Mouse (Mus musculus) layer of hippocampus, postnatal 10 days (tissue): ENCODE data around the gene Myo7a. TPM values are rescaled to one million over a fixed set of nuclear protein-coding genes. Genes with fewer than 3 reads are reported as not detected.
A peak's percentile ranks its signal among the peaks of the same experiment; 100 is the strongest.

Experiments
- DNase-seq, 2 experiments: peaks; one replicate each; pipeline ENCODE4 v3.0.0; 2021; ENCODE audit warnings: low spot score in 2 of 2
- long read RNA-seq: library from polyadenylated mRNA; stranded (forward); transcript quantifications from one replicate; pipeline ENCODE4 v2.0.0, GENCODE M21; 2023
- total RNA-seq, 2 experiments: library from RNA; stranded (reverse); gene quantifications; 2 replicates each; pipeline ENCODE4 v1.2.3; 2021

Myo7a gene
- total RNA-seq, result 10 to 100 TPM; 15.1 to 17.0 TPM
- long read RNA-seq, partial matches to known transcripts, result 3 of 5 reads
- long read RNA-seq, other reads (novel, unspliced or antisense), result 2 of 5 reads

DNA sequence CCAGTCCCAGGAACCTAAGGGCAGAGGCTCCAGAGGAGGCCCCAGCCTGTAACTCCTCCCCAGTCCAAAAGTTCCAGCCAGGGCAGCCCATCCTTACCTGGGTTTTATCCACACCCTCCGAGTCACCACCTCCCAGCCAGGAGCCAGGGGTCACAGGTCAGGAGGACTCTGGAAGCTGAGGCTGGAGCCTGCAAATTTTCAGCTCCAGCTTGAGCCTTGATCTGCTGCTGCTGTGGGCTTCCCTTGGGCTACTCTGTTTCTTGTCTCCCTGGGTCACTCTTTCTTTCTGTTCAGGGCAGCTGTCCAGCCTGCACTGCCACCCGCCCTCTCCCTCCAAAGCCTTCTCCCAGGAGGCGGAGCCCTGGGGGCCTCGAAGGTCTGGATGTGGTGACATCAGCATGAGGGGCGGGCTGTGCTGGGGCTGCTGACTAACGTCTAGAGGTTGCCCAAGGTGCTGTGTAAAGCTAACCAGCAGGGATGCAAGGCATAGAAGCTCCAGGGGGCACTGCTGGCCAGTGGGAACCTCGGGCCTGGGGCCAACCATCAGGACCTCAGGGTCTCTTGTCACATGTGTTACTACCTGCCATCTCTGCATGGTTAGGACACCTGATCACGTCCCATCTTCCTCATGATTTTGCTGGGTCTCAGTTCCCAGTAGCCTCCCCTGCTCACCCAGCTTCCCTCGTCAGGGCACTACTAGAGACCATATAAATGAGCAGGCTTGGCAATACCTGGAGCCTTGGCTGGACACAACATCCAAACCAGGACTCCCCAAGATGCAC lies at the start of gene Myo7a:
Gene Myo7a, minus strand, starts transcription at position 346 of the 782 bp plus-strand sequence.
- no peak for DNase-seq

DNA sequence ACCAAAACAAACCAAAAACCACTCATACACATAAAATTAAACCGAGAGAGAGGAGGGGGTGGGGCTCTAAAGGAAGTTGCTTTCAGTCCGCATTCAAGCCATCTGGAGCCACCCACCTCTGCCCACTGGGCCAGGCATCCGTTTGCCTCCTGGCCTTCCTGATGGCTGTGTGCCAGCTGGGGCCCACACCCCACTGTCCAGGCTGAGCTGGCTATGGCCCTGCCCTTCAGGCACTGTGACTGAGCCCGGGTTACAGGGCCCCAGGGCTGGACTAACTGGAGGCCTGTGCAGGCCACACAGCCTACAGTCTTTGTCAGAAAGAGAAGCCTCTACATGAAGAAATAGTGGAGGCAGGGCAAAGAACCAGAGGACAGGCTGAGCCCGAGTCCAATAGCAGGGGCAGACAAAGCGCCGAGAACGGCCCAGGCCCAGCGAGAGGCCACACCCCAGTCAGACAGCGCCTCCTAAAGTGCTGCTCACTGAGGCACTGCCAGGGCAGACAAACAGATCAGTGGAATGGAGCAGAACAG lies 45.7 kb upstream of the Myo7a start:
- no peak for DNase-seq

DNA sequence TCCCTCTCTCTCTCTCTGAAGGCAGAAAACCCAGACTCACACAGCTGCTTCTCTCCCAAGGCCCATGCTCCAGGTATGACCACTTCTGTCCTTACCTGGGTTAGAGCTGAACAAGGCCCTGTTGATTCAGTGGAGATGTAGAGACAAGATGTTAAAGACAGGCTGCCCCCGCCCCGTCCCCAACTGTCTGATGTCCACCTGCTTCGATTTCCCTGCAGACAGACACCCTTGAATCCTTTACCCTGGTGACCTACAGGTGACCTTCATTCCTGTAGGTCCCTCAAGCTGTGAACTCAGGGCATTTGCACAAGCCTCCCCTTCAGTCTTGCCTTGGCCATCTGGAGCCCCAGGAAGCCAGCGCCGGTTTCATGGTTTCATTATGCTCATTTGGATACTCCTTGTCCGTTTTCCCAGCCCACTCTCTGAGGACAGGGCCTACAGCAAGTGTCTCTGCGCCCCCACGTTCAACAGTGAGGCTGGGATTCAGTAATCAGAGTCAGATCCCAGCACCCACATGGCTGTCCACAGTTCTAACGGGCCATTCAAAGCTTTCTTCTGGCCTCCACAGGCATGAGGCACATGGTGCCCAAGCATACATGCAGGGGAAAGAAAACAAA lies 45.2 kb upstream of the Myo7a start:
- no peak for DNase-seq

DNA sequence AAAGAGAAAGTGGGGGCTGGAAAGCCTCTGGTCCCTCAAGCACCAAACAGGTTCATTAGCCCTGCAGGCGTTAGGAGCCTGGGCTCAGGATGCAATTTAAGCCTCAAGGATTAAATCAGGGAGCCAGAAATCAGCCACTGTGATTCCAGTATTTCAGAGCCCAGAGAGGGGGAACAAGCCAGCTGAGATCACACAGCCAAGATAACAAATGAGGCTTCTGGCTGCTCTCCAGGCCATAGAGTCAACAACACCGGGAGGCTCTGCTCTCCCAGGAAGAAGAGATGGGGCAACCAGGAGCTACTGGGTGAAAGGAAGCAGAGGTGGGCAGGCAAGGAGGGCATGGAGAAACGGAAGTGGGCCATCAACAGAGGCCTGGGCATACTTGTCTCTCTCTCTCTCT lies 44.4 kb upstream of the Myo7a start:
- no peak for DNase-seq

DNA sequence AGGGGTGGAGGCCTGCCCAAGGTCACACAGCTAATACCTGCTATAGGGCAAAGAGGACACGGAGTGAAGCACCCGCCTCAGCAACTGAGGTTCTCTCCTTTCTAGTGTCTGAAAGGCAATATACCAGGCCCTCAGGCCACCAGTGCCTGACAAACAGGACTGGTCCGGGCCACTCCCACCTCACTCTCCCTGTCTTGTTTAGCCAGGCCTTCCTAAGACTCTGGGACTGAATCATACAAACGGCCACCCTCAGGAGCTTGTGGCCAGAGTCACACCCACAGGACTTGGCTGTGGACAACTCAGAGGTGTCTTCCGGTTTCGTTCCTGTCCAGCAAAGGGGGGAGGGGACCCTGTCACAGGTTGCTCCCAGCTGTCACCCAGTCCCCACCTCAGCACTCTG lies 42.9 kb upstream of the Myo7a start:
- DNase-seq, result no peak

DNA sequence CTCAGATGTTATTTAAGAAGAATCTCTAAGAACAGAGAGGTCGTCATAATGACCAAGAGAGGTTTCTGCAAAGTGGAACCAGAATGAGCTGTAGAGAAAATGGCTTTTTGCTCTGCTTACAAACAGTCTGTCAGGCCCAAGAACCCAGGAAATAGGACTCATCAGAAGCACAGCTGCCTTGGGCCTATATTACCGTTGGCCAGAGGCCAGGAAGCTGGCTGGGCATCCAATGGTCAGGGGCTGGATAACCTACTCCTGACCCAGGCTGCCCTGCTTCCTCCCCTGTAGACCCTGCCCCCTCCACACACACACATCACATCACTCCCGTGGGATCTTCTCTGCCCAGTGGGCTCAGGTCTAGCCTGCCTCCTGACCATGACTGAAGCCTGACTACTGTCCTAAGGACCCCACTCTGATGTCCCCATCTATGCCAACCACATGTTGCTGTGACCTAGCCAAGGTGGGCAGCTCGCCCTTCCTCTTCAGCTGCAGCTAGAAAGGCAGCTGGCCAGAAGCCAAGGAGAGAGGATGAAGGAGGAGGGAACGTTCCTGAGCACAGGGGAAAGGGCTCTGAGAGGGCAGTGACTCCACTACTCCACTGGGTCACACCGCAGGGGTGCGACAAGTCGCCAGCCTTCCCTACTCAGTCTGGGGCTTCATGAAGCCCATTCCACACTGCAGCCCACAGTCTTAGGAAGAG lies 40.9 kb upstream of the Myo7a start:
- DNase-seq, result no peak

DNA sequence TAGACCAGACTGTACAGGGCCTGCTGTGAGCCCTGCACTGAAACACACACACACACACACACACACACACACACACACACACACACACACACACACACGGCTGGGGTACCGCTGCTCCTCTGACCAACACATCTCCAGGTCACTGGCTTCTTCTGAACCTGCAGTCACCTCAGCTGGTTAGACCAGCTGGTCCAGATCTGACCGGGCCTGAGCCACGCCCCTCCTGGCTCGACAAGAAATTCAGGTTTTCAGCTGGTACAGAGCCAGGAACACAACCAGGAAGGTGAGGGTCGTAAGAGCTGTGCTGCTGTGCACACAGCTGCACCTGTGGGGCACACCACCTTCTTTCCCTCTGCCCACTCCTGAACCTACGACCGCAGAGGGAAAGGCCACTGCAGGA lies 39.2 kb upstream of the Myo7a start:
- no peak for DNase-seq

DNA sequence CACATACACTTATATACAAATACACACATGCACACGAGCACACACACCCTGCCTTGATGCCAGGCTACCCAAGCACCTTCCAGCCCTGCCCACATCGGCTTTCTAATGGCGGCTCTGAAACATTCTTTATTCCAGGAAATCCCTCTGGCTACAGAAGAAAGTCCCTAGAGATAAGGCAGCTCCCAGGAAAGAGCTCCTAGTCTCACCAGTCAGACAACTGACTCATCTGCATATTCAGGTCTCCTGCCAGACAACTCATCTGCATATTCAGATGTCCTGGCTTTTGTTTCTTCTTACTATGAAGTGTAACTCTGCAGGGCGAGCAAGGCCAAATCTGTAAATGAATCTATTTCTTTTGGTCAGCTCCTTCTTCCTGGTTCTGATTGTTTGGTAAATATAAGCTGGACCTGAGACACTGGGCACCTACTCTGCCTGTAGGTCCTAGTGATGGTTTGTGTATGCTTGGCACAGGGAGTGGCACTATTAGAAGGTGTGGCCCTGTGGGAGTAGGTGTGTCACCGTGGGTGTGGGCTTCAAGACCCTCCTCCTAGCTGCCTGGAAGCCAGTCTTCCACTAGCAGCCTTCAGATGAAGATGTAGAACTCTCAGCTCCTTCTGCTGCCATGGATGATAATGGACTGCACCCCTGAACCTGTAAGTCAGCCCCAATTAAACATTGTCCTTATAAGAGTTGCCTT lies 38.5 kb upstream of the Myo7a start:
- no peak for DNase-seq

DNA sequence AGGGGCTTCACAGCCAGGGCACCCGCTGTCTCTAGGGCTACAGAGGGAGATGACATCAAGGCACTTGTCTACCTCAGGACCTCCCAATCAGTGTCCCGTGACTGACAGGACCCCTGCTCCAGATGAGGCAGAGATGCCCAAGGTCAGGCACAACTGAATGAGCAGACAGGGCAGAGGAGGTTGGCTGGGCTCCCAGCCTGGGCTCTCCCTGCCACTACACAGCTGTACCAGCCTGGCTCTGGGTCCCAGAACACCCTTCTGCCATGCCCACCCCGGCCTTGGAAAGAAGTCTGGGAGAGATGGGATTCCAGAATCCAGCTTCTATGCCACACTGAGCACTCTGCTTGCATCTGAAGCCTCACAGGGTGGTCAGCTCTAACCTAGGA lies 36.9 kb upstream of the Myo7a start:
- DNase-seq, result no peak

DNA sequence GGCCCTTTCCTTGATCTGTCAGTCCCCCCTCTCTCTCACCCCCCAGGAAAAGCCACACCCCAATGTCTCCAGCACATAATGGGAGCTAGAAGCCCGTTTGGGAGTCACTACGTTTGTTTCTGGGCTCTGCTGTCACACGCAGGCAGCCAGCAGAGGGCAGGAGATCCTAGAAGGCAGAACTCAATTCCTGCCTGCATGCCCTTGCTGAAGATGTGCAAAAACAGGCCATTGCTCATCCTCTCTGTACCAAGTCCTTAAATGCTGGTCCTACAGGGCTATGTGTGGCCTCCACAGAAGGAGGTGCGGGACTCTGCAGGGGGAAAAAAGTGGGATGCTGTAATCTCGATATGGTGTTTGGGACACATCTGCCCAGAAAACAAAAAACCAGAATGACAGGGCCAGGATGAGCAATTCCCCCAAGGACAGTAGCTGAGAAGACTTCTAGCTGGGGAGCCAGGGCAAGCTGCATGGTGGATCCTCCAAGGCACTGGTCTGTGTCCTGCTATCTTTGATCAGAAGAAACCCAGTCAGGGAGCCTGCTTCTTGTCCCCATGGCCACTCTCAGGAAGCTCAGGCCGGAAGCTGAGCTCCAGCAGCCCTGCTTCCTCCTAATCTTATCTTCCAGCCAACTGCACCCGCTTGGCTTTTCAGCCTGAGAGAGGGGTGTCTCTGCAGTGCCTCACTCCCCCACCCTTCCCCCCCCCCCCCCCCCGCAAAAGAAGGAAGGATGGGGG lies 36.4 kb upstream of the Myo7a start:
- DNase-seq, result peak; percentile 74 to 83

DNA sequence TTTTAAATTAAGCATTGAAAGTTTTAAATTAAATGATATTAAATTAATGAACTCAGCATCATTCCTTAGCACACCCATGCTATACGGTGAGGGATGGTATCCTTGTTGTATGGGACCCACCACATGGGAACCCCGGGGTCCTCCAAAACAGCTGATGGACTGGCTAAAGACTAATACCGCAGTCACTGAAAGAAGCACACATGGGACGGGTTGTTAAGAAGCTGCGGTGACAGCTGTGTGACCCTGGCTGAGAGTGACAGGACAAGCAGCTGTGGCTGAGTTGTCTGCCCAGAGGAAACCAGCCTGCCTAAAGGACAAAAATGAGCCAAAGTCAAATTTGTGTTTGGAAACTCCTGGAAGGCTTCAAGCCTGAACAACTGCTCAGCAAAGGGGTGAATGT lies 34.6 kb upstream of the Myo7a start:
- no peak for DNase-seq

DNA sequence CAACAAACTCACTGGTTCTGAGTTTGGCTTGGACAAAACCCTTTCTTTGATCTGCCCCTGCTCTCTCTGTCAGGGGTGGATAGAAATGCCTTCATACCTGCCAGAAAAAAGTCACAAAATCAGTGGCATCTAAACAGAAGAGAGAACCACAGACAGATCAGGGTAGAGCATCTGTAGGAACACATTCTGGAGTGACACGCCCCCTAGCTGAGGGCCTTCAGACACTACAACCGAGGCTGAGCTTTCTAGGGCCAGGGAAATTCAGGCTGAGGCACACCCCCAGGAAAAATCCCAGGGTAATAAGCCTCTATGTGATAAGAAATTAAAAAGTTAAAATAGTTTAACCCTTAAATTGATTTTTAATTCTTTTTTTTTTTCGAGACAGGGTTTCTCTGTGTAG lies 34.0 kb upstream of the Myo7a start:
- no peak for DNase-seq

DNA sequence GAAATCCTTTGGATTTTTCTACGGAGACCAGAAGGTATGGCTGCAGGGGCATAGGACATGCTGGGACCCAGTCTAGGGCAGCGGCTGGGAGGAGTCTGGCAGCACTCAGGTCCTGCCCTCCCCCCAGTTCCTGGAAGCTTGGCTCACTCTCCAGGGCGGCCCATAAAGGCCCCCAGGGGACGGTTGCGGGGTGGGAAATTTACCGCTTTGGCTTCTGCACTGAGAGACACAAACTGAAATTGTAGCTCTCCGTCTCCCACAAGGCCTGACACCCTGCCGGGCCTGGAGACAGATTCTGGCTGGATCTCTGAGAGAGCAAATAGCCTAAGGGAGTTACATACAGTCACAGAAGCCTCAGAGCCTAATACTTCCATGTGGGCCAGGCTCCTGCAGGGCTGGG lies 33.1 kb upstream of the Myo7a start:
- DNase-seq, result no peak

DNA sequence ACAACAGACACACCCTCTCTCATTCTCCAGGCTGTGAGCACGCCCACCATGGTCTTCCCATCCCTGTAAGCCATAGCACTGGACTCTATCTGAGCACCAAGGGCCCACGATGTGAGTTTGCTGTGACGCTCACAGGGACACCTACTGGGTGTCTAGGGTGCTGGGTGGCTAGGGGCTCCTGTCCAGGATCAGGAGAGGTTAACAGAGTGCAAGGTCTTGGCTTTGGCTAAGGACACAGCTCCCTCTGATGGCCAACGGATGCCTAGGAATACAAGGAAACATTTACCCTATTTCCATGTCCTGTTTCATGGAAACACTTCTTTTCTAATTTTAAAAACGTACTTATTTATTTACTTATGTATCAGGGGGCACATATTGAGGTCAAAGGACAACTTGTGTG lies 31.2 kb upstream of the Myo7a start:
- no peak for DNase-seq

DNA sequence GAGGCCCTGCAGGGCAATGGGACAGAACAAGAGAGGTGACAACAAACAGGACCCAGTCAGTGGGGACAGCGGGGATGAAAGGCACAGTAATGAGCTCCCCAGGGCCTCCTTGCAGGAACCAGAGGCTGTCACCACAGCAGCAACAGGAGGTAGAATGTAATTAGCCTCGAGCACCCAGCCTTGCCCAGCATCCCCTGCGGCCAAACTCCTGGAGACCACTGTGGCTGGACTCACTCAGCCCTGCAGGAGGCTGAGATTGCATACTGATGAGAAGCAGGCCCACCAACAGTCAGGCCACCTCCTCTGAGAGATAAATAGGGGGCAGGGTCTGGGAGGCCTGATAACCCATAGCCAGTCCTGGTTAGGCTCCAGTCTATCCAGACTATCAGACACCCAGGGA lies 30.5 kb upstream of the Myo7a start:
- DNase-seq, result no peak

DNA sequence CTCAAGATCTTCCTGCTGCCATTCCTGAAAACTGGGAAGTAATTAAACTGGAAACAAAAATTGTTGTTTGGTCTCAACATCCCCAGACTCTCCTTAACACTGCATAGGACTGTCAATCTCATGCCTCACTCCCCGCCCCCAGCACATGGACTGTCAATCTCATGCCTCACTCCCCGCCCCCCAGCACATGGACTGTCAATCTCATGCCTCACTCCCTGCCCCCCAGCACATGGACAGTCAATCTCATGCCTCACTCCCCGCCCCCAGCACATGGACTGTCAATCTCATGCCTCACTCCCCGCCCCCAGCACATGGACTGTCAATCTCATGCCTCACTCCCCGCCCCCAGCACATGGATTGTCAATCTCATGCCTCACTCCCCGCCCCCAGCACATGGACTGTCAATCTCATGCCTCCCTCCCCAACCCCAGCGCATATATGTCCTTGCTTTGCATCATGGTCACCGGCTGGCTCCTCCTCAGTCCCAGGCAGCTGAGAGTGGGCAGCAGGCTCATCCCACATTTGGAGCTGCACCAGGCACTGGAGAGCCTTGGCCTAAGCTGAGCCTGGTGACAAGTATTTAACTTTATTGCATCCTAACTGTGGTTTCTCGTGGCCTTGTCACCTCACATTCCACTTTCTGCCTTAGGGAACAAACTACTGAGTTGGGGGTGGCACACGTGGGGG lies 29.5 kb upstream of the Myo7a start:
- DNase-seq, result no peak

DNA sequence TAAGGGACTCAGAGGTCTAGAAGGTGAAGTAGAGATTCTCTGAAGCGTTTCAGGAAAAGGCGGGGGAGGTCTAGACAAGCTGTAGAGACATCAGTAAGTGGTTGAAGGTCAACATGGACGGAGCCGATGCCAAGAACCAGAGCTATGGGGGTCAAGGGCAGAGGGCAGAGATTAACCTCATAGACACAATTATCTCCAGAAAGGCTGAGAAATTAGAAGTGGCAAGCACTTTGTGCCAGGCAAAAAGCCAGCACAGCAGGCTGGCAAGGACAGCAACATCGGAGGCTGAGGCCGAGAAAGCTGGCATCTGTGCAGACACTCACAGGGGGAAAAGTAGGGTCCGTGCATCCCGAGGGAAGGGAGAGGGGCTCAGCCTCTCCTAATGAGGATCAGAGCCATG lies 28.4 kb upstream of the Myo7a start:
- DNase-seq, result no peak

DNA sequence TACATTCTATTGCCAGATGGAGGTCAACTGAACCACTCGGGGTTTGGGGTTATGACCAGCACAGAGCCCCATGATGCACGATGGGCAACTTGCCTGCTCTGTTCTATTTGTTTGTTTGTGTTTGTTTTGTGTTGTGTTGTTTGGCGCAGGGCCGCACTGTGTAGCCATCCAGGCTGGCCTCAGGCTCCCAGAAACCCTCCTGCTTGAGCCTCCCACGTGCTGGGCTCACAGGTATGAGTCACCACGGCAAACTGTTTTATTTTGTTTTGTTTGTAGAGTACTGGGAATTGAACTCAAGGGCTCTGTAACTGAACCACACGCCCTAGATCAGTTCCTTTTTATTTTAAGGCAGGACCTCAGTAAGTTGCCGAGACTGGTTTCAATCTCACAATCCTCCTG lies 27.1 kb upstream of the Myo7a start:
- no peak for DNase-seq

DNA sequence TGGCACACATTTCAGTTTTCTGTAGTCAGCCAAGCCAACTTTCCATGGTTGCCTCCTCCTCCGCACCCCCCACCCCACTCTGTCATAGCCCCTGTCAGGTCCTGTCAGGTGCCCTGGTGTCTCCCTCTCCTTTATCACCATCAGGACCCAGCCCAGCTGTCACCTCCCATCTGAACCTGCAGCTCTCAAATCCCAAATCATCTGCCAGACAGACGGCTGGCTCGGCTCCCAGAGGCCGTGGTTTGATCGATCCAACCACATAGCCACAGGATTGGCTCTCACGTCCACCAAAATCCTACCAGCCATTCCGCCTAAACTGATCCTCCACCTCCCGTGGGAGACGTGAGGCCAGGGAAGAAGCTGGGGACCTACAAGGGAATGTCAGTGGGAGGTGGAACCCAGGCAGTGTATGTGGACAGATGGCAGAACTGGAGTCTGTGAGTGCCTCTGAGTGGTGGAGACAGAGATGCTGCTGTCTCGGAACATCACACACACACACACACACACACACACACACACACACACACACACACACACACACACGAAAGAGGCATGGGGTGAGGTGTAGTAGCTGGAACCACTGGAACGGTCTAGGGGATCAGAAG lies 26.6 kb upstream of the Myo7a start:
- DNase-seq, result peak; percentile 70 to 73

DNA sequence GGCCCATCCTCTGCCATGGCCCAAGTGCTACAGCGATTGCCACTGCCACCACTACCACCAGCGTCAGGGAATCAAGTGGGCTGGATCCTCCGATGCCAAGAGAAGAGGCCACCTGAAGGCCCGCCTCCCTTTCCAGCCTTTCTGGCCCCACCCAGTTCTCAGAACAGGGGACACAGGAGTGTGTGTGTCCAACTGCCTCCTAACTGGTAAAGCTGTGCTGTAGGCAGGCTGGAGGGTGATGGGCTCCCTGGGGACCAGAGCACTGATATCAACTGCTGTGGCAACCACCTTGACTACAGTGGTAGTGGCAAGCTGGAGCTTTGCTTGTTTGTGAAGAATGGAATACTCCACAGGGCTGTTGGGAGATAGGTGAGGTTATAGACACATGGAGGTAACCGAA lies 26.1 kb upstream of the Myo7a start, which contains the start of gene Omp:
Gene Omp, minus strand, starts transcription at position 101 of the 400 bp plus-strand sequence.
- DNase-seq, result no peak
